Comparison of ENCODE assay signal across 18 mouse cellular contexts in genomic region chr10:97397062-97397771, GRCm38 (mm10).
DNase-seq lines count a peak whose midpoint lies in the region; ATAC-seq lines count a peak whose summit lies in the region.
"Had no signal": no experiment of that assay in that cellular context is flagged by ENCODE, and none has a peak within 500 bp of the region (broad histone marks: within the 10 kb centered on the region; RNA-seq: fewer than 3 reads in every experiment).

No protein-coding gene starts in this region.

- no peaks in the 10 kb centered on the region for H3K4me1 ChIP-seq in heart, embryonic 16.5 days (ENCODE audit: control insufficient read depth, insufficient read depth, low read length)
- H3K4me1 ChIP-seq in embryonic facial prominence, embryonic 12.5 days: no peaks in the 10 kb centered on the region
- H3K4me1 ChIP-seq in liver, embryonic 12.5 days: no peaks in the 10 kb centered on the region
- H3K4me1 ChIP-seq: hindbrain, embryonic 15.5 days; limb, embryonic 13.5 days; midbrain, embryonic 12.5 days had no signal

- H3K27ac ChIP-seq in heart, embryonic 16.5 days (ENCODE audit: low read length): peak overlapping the region; percentile 30; the same call in 1 of the 2 replicates
- peak overlapping the region; percentile 2; the same call in 1 of the 2 replicates for H3K27ac ChIP-seq in embryonic facial prominence, embryonic 12.5 days
- no peak overlapping the region for H3K27ac ChIP-seq in liver, embryonic 12.5 days
- H3K27ac ChIP-seq: hindbrain, embryonic 15.5 days; limb, embryonic 13.5 days; midbrain, embryonic 12.5 days had no signal

- no peak overlapping the region for H3K9ac ChIP-seq in heart, embryonic 16.5 days (ENCODE audit: low read length)
- no peak overlapping the region for H3K9ac ChIP-seq in embryonic facial prominence, embryonic 12.5 days
- H3K9ac ChIP-seq in liver, embryonic 12.5 days: no peak overlapping the region
- H3K9ac ChIP-seq: hindbrain, embryonic 15.5 days; limb, embryonic 13.5 days; midbrain, embryonic 12.5 days had no signal

- DNase-seq in heart, adult 18-20 months: no peak
- peak; percentile 40 for DNase-seq in gonadal fat pad, adult 2 months (ENCODE audit: low read depth)
- peak; percentile 64 for DNase-seq in lung, postnatal 36 days
- DNase-seq in right cerebral cortex, postnatal 25 days: no peak
- DNase-seq in thymus, adult 18-20 months: no peak
- DNase-seq: adrenal gland, adult 2 months; cerebellum, adult 8-10 months; gastrocnemius, postnatal 25 days; kidney, adult 9 months; right cerebral cortex, adult 18-20 months had no signal

- H3K36me3 ChIP-seq in heart, embryonic 16.5 days (ENCODE audit: control insufficient read depth, insufficient read depth): no peaks in the 10 kb centered on the region
- no peaks in the 10 kb centered on the region for H3K36me3 ChIP-seq in embryonic facial prominence, embryonic 12.5 days
- H3K36me3 ChIP-seq in liver, embryonic 12.5 days: no peaks in the 10 kb centered on the region
- H3K36me3 ChIP-seq: hindbrain, embryonic 15.5 days; limb, embryonic 13.5 days; midbrain, embryonic 12.5 days had no signal

- H3K9me3 ChIP-seq in heart, embryonic 16.5 days (replicated peaks; ENCODE audit: control insufficient read depth, low read length): no peaks in the 10 kb centered on the region
- H3K9me3 ChIP-seq in embryonic facial prominence, embryonic 12.5 days: no peaks in the 10 kb centered on the region
- H3K9me3 ChIP-seq in liver, embryonic 12.5 days (replicated peaks): no peaks in the 10 kb centered on the region
- H3K9me3 ChIP-seq: hindbrain, embryonic 15.5 days; limb, embryonic 13.5 days; midbrain, embryonic 12.5 days had no signal

- no peak for ATAC-seq in heart, embryonic 16.5 days (replicated peaks; ENCODE audit: extremely low read depth, insufficient read depth, low FRiP score)
- ATAC-seq in embryonic facial prominence, embryonic 12.5 days (ENCODE audit: insufficient number of reproducible peaks, insufficient read depth, low FRiP score, low TSS enrichment): no peak; the same call in 1 of the 2 replicates
- ATAC-seq in liver, embryonic 12.5 days: no peak

- WGBS in heart, embryonic 16.5 days: 51% methylated on average over 9 of the region's 9 CpGs
- WGBS in embryonic facial prominence, embryonic 12.5 days: 48% methylated on average over 9 of the region's 9 CpGs
- 45% methylated on average over 9 of the region's 9 CpGs for WGBS in liver, embryonic 12.5 days (ENCODE audit: insufficient replicate concordance)

- H3K27me3 ChIP-seq in heart, embryonic 16.5 days (ENCODE audit: control insufficient read depth, insufficient read depth, low read length): no peaks in the 10 kb centered on the region
- H3K27me3 ChIP-seq in embryonic facial prominence, embryonic 12.5 days: no peaks in the 10 kb centered on the region
- no peaks in the 10 kb centered on the region for H3K27me3 ChIP-seq in liver, embryonic 12.5 days (replicated peaks)
- H3K27me3 ChIP-seq: hindbrain, embryonic 15.5 days; limb, embryonic 13.5 days; midbrain, embryonic 12.5 days had no signal

- no peak overlapping the region for H3K4me3 ChIP-seq in heart, embryonic 16.5 days (ENCODE audit: low read length)
- H3K4me3 ChIP-seq in embryonic facial prominence, embryonic 12.5 days: no peak overlapping the region
- no peak overlapping the region for H3K4me3 ChIP-seq in liver, embryonic 12.5 days
- H3K4me3 ChIP-seq: erythroblast, embryonic 14.5 days; hindbrain, embryonic 15.5 days; limb, embryonic 13.5 days; midbrain, embryonic 12.5 days; myocyte had no signal

- no peak overlapping the region for H3K4me2 ChIP-seq in heart, embryonic 16.5 days (ENCODE audit: low read depth, low read length)
- no peak overlapping the region for H3K4me2 ChIP-seq in embryonic facial prominence, embryonic 12.5 days (replicated peaks)
- no peak overlapping the region for H3K4me2 ChIP-seq in liver, embryonic 12.5 days
- H3K4me2 ChIP-seq: hindbrain, embryonic 15.5 days; limb, embryonic 13.5 days; midbrain, embryonic 12.5 days had no signal

Comparison
In these comparisons a context has a peak if more than half of its experiments do, and no peak if none do; other contexts are left out.
1. DNase-seq: peak in gonadal fat pad, adult 2 months (single experiment) and lung, postnatal 36 days (single experiment); none in heart, adult 18-20 months (0 of 2), right cerebral cortex, postnatal 25 days (single experiment) and thymus, adult 18-20 months (0 of 2).